19 mouse cellular contexts compared by ENCODE assay signal in the genomic region with DNA sequence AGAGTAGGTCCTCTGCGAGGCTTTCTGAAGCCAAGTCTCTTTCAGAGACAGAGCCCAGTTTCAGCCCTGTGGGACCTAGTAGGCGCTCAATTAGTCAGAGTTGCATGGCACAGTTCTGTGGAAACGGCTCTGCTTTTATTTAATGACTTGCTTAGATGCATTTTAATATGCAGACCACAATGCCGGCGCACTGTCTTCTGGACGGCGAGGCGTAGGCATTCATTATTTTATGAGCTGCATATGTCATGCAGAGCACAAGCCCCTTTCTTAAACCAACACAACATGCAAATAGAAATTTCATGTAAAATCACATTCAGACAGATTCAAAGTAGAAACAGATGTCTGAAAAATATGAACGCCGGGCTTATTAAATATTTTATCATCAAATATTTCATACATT.
DNase-seq lines count a peak whose midpoint lies in the region; ATAC-seq and TF ChIP-seq lines count a peak whose summit lies in the region.
"Had no signal": no experiment of that assay in that cellular context is flagged by ENCODE, and none has a peak within 500 bp of the region (broad histone marks: within the 10 kb centered on the region; RNA-seq: fewer than 3 reads in every experiment).

No protein-coding gene starts in this region.

- TF ChIP-seq CTCF in hindbrain, postnatal 0 days (IDR thresholded peaks at IDR 0.05; ENCODE audit: low read depth), result no peak

- H3K4me1 ChIP-seq in embryonic facial prominence, embryonic 12.5 days, result peaks cover 13% of the 10 kb centered on the region; the same call in 1 of the 2 replicates
- no peaks in the 10 kb centered on the region for H3K4me1 ChIP-seq in embryonic facial prominence, embryonic 10.5 days
- peaks cover 29% of the 10 kb centered on the region for H3K4me1 ChIP-seq in limb, embryonic 13.5 days
- peaks cover 7% of the 10 kb centered on the region; the same call in 1 of the 2 replicates for H3K4me1 ChIP-seq in limb, embryonic 10.5 days
- H3K4me1 ChIP-seq in hindbrain, postnatal 0 days (ENCODE audit: insufficient read depth, low read length), result peaks cover 3% of the 10 kb centered on the region; the same call in 1 of the 2 replicates
- H3K4me1 ChIP-seq in neural tube, embryonic 15.5 days, result peaks cover 26% of the 10 kb centered on the region
- H3K4me1 ChIP-seq: kidney, embryonic 15.5 days; liver, embryonic 12.5 days; lung, embryonic 15.5 days; stomach, embryonic 15.5 days had no signal

- H3K9ac ChIP-seq in embryonic facial prominence, embryonic 12.5 days, result no peak overlapping the region
- no peak overlapping the region for H3K9ac ChIP-seq in limb, embryonic 13.5 days
- H3K9ac ChIP-seq in hindbrain, postnatal 0 days (replicated peaks; ENCODE audit: low read length), result no peak overlapping the region
- no peak overlapping the region for H3K9ac ChIP-seq in neural tube, embryonic 15.5 days (replicated peaks)
- H3K9ac ChIP-seq: kidney, embryonic 15.5 days; liver, embryonic 12.5 days; lung, embryonic 15.5 days; stomach, embryonic 15.5 days had no signal

- H3K9me3 ChIP-seq in embryonic facial prominence, embryonic 12.5 days, result no peaks in the 10 kb centered on the region
- H3K9me3 ChIP-seq in embryonic facial prominence, embryonic 10.5 days, result no peaks in the 10 kb centered on the region
- H3K9me3 ChIP-seq in limb, embryonic 13.5 days, result no peaks in the 10 kb centered on the region
- H3K9me3 ChIP-seq in limb, embryonic 10.5 days (replicated peaks), result no peaks in the 10 kb centered on the region
- no peaks in the 10 kb centered on the region for H3K9me3 ChIP-seq in hindbrain, postnatal 0 days (ENCODE audit: low read length)
- no peaks in the 10 kb centered on the region for H3K9me3 ChIP-seq in neural tube, embryonic 15.5 days (replicated peaks)
- H3K9me3 ChIP-seq: kidney, embryonic 15.5 days; liver, embryonic 12.5 days; lung, embryonic 15.5 days; stomach, embryonic 15.5 days had no signal

- H3K27me3 ChIP-seq in embryonic facial prominence, embryonic 12.5 days, result no peaks in the 10 kb centered on the region
- H3K27me3 ChIP-seq in embryonic facial prominence, embryonic 10.5 days (replicated peaks; ENCODE audit: low read depth, poor library complexity, severe bottlenecking), result no peaks in the 10 kb centered on the region
- no peaks in the 10 kb centered on the region for H3K27me3 ChIP-seq in limb, embryonic 13.5 days
- no peaks in the 10 kb centered on the region for H3K27me3 ChIP-seq in limb, embryonic 10.5 days (ENCODE audit: low read depth, poor library complexity, severe bottlenecking)
- H3K27me3 ChIP-seq in hindbrain, postnatal 0 days (ENCODE audit: insufficient read depth, low read length), result no peaks in the 10 kb centered on the region
- no peaks in the 10 kb centered on the region for H3K27me3 ChIP-seq in neural tube, embryonic 15.5 days (replicated peaks)
- H3K27me3 ChIP-seq: kidney, embryonic 15.5 days; lung, embryonic 15.5 days; stomach, embryonic 15.5 days had no signal

- DNase-seq in embryonic facial prominence, embryonic 10.5 days (ENCODE audit: low spot score), result no peak
- no peak for DNase-seq in limb, embryonic 10.5 days (ENCODE audit: low spot score)
- peak; percentile 28 for DNase-seq in hindbrain, postnatal 0 days (ENCODE audit: low spot score)
- DNase-seq in testis, postnatal 14 days (ENCODE audit: low spot score), result no peak
- DNase-seq in right cerebral cortex, postnatal 4 days, result no peak
- DNase-seq: cerebellum, adult 9-11 months; gastrocnemius, postnatal 36 days; right cerebral cortex, adult 18-20 months had no signal

- 58% methylated on average over 10 of the region's 10 CpGs for WGBS in embryonic facial prominence, embryonic 12.5 days
- WGBS in embryonic facial prominence, embryonic 10.5 days, result 93% methylated on average over 10 of the region's 10 CpGs
- WGBS in limb, embryonic 13.5 days, result 47% methylated on average over 10 of the region's 10 CpGs
- 92% methylated on average over 10 of the region's 10 CpGs for whole genome bisulfite sequencing in limb, embryonic 10.5 days
- WGBS in hindbrain, postnatal 0 days, result 45% methylated on average over 10 of the region's 10 CpGs
- WGBS in neural tube, embryonic 15.5 days, result 36% methylated on average over 10 of the region's 10 CpGs

- no peak for ATAC-seq in embryonic facial prominence, embryonic 12.5 days (ENCODE audit: insufficient number of reproducible peaks, insufficient read depth, low FRiP score, low TSS enrichment)
- no peak for ATAC-seq in limb, embryonic 13.5 days (ENCODE audit: low FRiP score, low read depth)
- peak; percentile 46; the same call in 1 of the 2 replicates for ATAC-seq in hindbrain, postnatal 0 days
- ATAC-seq in neural tube, embryonic 15.5 days (ENCODE audit: low FRiP score), result peak; percentile 51; the same call in 1 of the 2 replicates
- ATAC-seq: CD4-positive, CD25-positive, alpha-beta regulatory T cell, adult 4 months; intestine, embryonic 16.5 days; liver, embryonic 12.5 days had no signal

- H3K4me3 ChIP-seq in embryonic facial prominence, embryonic 12.5 days, result no peak overlapping the region
- H3K4me3 ChIP-seq in embryonic facial prominence, embryonic 10.5 days, result no peak overlapping the region
- H3K4me3 ChIP-seq in limb, embryonic 13.5 days, result no peak overlapping the region
- H3K4me3 ChIP-seq in limb, embryonic 10.5 days, result no peak overlapping the region
- H3K4me3 ChIP-seq in hindbrain, postnatal 0 days (ENCODE audit: low read length), result no peak overlapping the region
- H3K4me3 ChIP-seq in neural tube, embryonic 15.5 days (replicated peaks), result no peak overlapping the region
- H3K4me3 ChIP-seq: kidney, embryonic 15.5 days; liver, embryonic 12.5 days; lung, embryonic 15.5 days; stomach, embryonic 15.5 days had no signal

- H3K4me2 ChIP-seq in embryonic facial prominence, embryonic 12.5 days (replicated peaks), result no peak overlapping the region
- H3K4me2 ChIP-seq in limb, embryonic 13.5 days (replicated peaks), result no peak overlapping the region
- no peak overlapping the region for H3K4me2 ChIP-seq in hindbrain, postnatal 0 days (ENCODE audit: low read depth, low read length)
- H3K4me2 ChIP-seq in neural tube, embryonic 15.5 days, result no peak overlapping the region
- H3K4me2 ChIP-seq: heart, embryonic 11.5 days; kidney, embryonic 15.5 days; liver, embryonic 12.5 days; lung, embryonic 15.5 days; stomach, embryonic 15.5 days had no signal

- H3K27ac ChIP-seq in embryonic facial prominence, embryonic 12.5 days, result peak overlapping the region; percentile 66; the same call in 1 of the 2 replicates
- no peak overlapping the region for H3K27ac ChIP-seq in embryonic facial prominence, embryonic 10.5 days (replicated peaks)
- H3K27ac ChIP-seq in limb, embryonic 13.5 days, result 0 out of 2 replicates have a peak overlapping the region, but pooled peaks have one; percentile 53
- no peak overlapping the region for H3K27ac ChIP-seq in limb, embryonic 10.5 days
- H3K27ac ChIP-seq in hindbrain, postnatal 0 days, result no peak overlapping the region
- 0 out of 2 replicates have a peak overlapping the region, but pooled peaks have one; percentile 37 for H3K27ac ChIP-seq in neural tube, embryonic 15.5 days (replicated peaks)
- H3K27ac ChIP-seq: kidney, embryonic 15.5 days; liver, embryonic 12.5 days; lung, embryonic 15.5 days; stomach, embryonic 15.5 days had no signal

- H3K36me3 ChIP-seq in embryonic facial prominence, embryonic 12.5 days, result no peaks in the 10 kb centered on the region
- no peaks in the 10 kb centered on the region for H3K36me3 ChIP-seq in embryonic facial prominence, embryonic 10.5 days (replicated peaks)
- no peaks in the 10 kb centered on the region for H3K36me3 ChIP-seq in limb, embryonic 13.5 days
- no peaks in the 10 kb centered on the region for H3K36me3 ChIP-seq in limb, embryonic 10.5 days
- H3K36me3 ChIP-seq in hindbrain, postnatal 0 days (ENCODE audit: insufficient read depth, low read length), result no peaks in the 10 kb centered on the region
- H3K36me3 ChIP-seq in neural tube, embryonic 15.5 days, result no peaks in the 10 kb centered on the region
- H3K36me3 ChIP-seq: G1E; kidney, embryonic 15.5 days; liver, embryonic 12.5 days; lung, embryonic 15.5 days; stomach, embryonic 15.5 days had no signal

Comparison
In these comparisons a context has a peak if more than half of its experiments do, and no peak if none do; other contexts are left out.
1. H3K27ac ChIP-seq: peak in embryonic facial prominence, embryonic 12.5 days (single experiment), limb, embryonic 13.5 days (single experiment) and neural tube, embryonic 15.5 days (single experiment); none in embryonic facial prominence, embryonic 10.5 days (single experiment), limb, embryonic 10.5 days (single experiment) and hindbrain, postnatal 0 days (single experiment).
2. ATAC-seq: peak in hindbrain, postnatal 0 days (single experiment) and neural tube, embryonic 15.5 days (single experiment); none in embryonic facial prominence, embryonic 12.5 days (single experiment) and limb, embryonic 13.5 days (single experiment).